Mouse (Mus musculus): ENCODE data around the gene Usp54. TPM values are rescaled to one million over a fixed set of nuclear protein-coding genes. Genes with fewer than 3 reads are reported as not detected.

Gene Usp54
- polyA plus RNA-seq, 1 experiment from 2014 or later: 8.5 TPM

DNA sequence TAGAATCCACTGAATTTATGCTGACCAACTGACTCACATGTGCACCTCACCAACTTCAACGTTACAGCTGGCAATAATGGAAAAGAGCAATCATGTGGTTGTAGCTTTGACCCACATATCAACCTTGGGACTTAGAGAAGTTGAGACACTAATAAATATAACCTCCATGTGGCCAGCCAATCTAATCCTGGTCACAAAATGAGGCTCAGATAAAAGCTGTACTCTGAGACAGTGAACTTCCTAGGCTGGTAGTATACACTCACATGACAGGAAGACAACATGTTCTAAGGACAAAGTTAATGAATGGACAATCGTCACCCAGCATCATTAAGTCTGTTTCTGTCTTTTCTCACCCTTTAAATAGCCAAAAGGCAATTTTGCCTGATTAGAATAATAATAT is 14.4 kb downstream of the Usp54 start:
- no peak for ATAC-seq (ENCODE audit: insufficient number of reproducible peaks, insufficient read depth, low FRiP score, low TSS enrichment, low read depth)
- WGBS: 83% methylated on average over 2 of the region's 2 CpGs
- H3K4me1 ChIP-seq: peaks cover 3% of the 10 kb centered on the region; the same call in 1 of the 2 replicates

DNA sequence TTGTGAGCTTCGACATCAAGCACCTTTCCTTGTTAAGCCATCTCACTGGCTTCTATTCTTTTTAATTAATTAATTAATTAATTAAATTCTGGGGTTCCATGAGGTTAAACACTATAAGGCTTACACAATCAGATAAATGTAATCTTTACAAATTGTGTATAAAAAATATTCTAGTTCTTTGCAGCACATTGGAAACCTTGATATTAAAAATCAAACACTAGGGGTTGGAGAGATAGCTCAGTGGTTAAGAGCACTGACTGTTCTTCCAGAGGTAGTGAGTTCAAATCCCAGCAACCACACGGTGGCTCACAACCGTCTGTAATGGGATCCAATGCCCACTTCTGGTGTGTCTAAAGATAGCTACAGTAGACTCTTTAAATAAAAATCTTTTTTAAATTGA is 18.0 kb downstream of the Usp54 start:
- 93% methylated on average over 3 of the region's 3 CpGs for WGBS
- Histone ChIP-seq H3K4me1 (peaks cover 3% of the 10 kb centered on the region; the same call in 1 of the 2 replicates), H3K4me3 (no peak overlapping the region), H3K27ac (no peak overlapping the region), H3K27me3 (no peaks in the 10 kb centered on the region), H3K9me3 (no peaks in the 10 kb centered on the region), H3K9ac (no peak overlapping the region), H3K36me3 (peaks cover 7% of the 10 kb centered on the region; the same call in 1 of the 2 replicates), H3K4me2 (no peak overlapping the region)
- ATAC-seq (ENCODE audit: insufficient number of reproducible peaks, insufficient read depth, low FRiP score, low TSS enrichment, low read depth): no peak

More for the DNA sequence above, 14.4 kb downstream of the Usp54 start:
- Histone ChIP-seq H3K9me3 (no peaks in the 10 kb centered on the region), H3K36me3 (no peaks in the 10 kb centered on the region), H3K4me3 (no peak overlapping the region), H3K27me3 (no peaks in the 10 kb centered on the region), H3K27ac (no peak overlapping the region), H3K4me2 (no peak overlapping the region), H3K9ac (no peak overlapping the region)

GRCm38 (mm10) chr14:20622412-20622811 is 18.5 kb downstream of the Usp54 start:
- WGBS: 59% methylated on average over 2 of the region's 2 CpGs
- Histone ChIP-seq H3K27me3 (no peaks in the 10 kb centered on the region), H3K4me3 (no peak overlapping the region), H3K36me3 (peaks cover 7% of the 10 kb centered on the region; the same call in 1 of the 2 replicates), H3K9ac (no peak overlapping the region), H3K27ac (no peak overlapping the region), H3K9me3 (no peaks in the 10 kb centered on the region), H3K4me2 (no peak overlapping the region), H3K4me1 (peaks cover 3% of the 10 kb centered on the region; the same call in 1 of the 2 replicates)
- no peak for ATAC-seq (ENCODE audit: insufficient number of reproducible peaks, insufficient read depth, low FRiP score, low TSS enrichment, low read depth)

GRCm38 (mm10) chr14:20621903-20622302 is 19.0 kb downstream of the Usp54 start:
- no peaks in the 10 kb centered on the region for H3K27me3 ChIP-seq
- peaks cover 3% of the 10 kb centered on the region; the same call in 1 of the 2 replicates for H3K4me1 ChIP-seq
- no peak overlapping the region for H3K4me2 ChIP-seq
- H3K9me3 ChIP-seq: no peaks in the 10 kb centered on the region
- H3K9ac ChIP-seq: no peak overlapping the region
- peaks cover 7% of the 10 kb centered on the region; the same call in 1 of the 2 replicates for H3K36me3 ChIP-seq
- no peak for ATAC-seq (ENCODE audit: insufficient number of reproducible peaks, insufficient read depth, low FRiP score, low TSS enrichment, low read depth)
- 86% methylated on average over 2 of the region's 2 CpGs for WGBS
- H3K27ac ChIP-seq: no peak overlapping the region
- H3K4me3 ChIP-seq: no peak overlapping the region

- no peaks in the 10 kb centered on the region for H3K9me3 ChIP-seq
- H3K27me3 ChIP-seq: no peaks in the 10 kb centered on the region
- H3K4me1 ChIP-seq: peaks cover 3% of the 10 kb centered on the region; the same call in 1 of the 2 replicates
- ATAC-seq (ENCODE audit: insufficient number of reproducible peaks, insufficient read depth, low FRiP score, low TSS enrichment, low read depth): no peak
- H3K36me3 ChIP-seq: peaks cover 7% of the 10 kb centered on the region; the same call in 1 of the 2 replicates
- H3K4me2 ChIP-seq: no peak overlapping the region
- H3K4me3 ChIP-seq: no peak overlapping the region
- no peak overlapping the region for H3K9ac ChIP-seq
- H3K27ac ChIP-seq: no peak overlapping the region
Observed at GRCm38 (mm10) chr14:20619131-20619530, 21.7 kb downstream of the Usp54 start.

DNA sequence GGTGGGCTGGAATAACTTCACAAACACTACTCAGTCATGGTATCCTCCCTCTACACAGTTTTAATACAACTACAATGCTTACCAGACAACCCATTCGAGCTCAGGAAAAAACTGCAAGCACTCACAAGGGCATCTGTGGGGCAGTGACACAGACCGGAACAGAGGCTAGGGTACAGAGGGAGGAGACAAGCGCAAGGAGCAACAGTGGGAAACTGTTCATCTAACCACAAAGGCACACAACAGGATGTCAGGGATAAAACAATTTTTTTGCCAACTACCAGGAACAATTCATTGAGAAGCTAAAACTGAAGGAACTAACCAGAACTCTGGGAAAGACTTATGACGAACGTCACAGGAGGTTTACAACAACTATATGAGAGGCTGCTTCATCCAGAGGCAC is 22.7 kb downstream of the Usp54 start:
- 69% methylated on average over 5 of the region's 5 CpGs for WGBS
- no peak overlapping the region for H3K9ac ChIP-seq
- H3K4me3 ChIP-seq: no peak overlapping the region
- H3K27ac ChIP-seq: no peak overlapping the region
- peaks cover 7% of the 10 kb centered on the region; the same call in 1 of the 2 replicates for H3K36me3 ChIP-seq
- no peaks in the 10 kb centered on the region for H3K9me3 ChIP-seq
- H3K4me1 ChIP-seq: peaks cover 3% of the 10 kb centered on the region; the same call in 1 of the 2 replicates
- H3K4me2 ChIP-seq: no peak overlapping the region
- no peaks in the 10 kb centered on the region for H3K27me3 ChIP-seq
- ATAC-seq (ENCODE audit: insufficient number of reproducible peaks, insufficient read depth, low FRiP score, low TSS enrichment, low read depth): no peak

GRCm38 (mm10) chr14:20616421-20616820 is 24.4 kb downstream of the Usp54 start:
- Histone ChIP-seq H3K27me3 (no peaks in the 10 kb centered on the region), H3K9me3 (no peaks in the 10 kb centered on the region), H3K36me3 (peaks cover 7% of the 10 kb centered on the region; the same call in 1 of the 2 replicates), H3K4me1 (no peaks in the 10 kb centered on the region), H3K9ac (no peak overlapping the region), H3K4me3 (no peak overlapping the region), H3K27ac (no peak overlapping the region), H3K4me2 (no peak overlapping the region)
- WGBS: 67% methylated on average over 2 of the region's 2 CpGs
- no peak for ATAC-seq (ENCODE audit: insufficient number of reproducible peaks, insufficient read depth, low FRiP score, low TSS enrichment, low read depth)

- no peak for ATAC-seq (ENCODE audit: insufficient number of reproducible peaks, insufficient read depth, low FRiP score, low TSS enrichment, low read depth)
Observed at GRCm38 (mm10) chr14:20615075-20615474, 25.8 kb downstream of the Usp54 start.

GRCm38 (mm10) chr14:20612820-20613219 is 28.0 kb downstream of the Usp54 start:
- WGBS: 97% methylated on average over 1 of the region's 1 CpGs
- Histone ChIP-seq H3K4me2 (no peak overlapping the region), H3K9ac (no peak overlapping the region), H3K4me1 (no peaks in the 10 kb centered on the region), H3K36me3 (no peaks in the 10 kb centered on the region), H3K27ac (no peak overlapping the region), H3K9me3 (no peaks in the 10 kb centered on the region), H3K4me3 (no peak overlapping the region), H3K27me3 (no peaks in the 10 kb centered on the region)
- ATAC-seq (ENCODE audit: insufficient number of reproducible peaks, insufficient read depth, low FRiP score, low TSS enrichment, low read depth): no peak

More at GRCm38 (mm10) chr14:20615075-20615474, 25.8 kb downstream of the Usp54 start:
- Histone ChIP-seq H3K27ac (no peak overlapping the region), H3K4me3 (no peak overlapping the region), H3K4me1 (no peaks in the 10 kb centered on the region), H3K4me2 (no peak overlapping the region), H3K9ac (no peak overlapping the region), H3K36me3 (peaks cover 2% of the 10 kb centered on the region; the same call in 1 of the 2 replicates), H3K27me3 (no peaks in the 10 kb centered on the region), H3K9me3 (no peaks in the 10 kb centered on the region)
- WGBS: 95% methylated on average over 2 of the region's 2 CpGs

GRCm38 (mm10) chr14:20610146-20610545 is 30.7 kb downstream of the Usp54 start:
- Histone ChIP-seq H3K36me3 (peaks cover 10% of the 10 kb centered on the region; the same call in 1 of the 2 replicates), H3K9me3 (no peaks in the 10 kb centered on the region), H3K9ac (no peak overlapping the region), H3K27ac (0 out of 2 replicates have a peak overlapping the region, but pooled peaks have one; percentile 18), H3K4me1 (no peaks in the 10 kb centered on the region), H3K4me2 (no peak overlapping the region), H3K4me3 (no peak overlapping the region), H3K27me3 (no peaks in the 10 kb centered on the region)
- 73% methylated on average over 4 of the region's 4 CpGs for WGBS
- ATAC-seq (ENCODE audit: insufficient number of reproducible peaks, insufficient read depth, low FRiP score, low TSS enrichment, low read depth): no peak

DNA sequence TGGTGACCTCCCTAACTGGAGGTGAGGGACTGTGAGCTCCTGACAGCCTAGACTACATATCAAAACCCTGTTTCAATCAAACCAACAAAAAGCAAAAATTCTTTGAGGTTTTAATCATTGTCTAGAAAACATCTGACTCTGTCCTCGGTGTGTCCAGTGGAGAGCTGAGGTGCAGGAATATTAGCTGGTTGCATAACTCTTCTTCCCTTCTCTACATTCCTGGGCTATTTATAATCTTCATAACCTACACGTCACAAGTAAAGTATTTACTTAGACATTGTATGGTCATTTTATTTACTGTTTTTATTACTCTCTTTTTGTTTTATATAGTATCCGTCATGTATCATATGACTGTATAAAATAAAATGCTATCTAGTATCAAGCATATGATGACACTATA is 31.3 kb downstream of the Usp54 start:
- no peak overlapping the region for H3K4me2 ChIP-seq
- no peak for ATAC-seq (ENCODE audit: insufficient number of reproducible peaks, insufficient read depth, low FRiP score, low TSS enrichment, low read depth)
- 81% methylated on average over 3 of the region's 3 CpGs for WGBS

DNA sequence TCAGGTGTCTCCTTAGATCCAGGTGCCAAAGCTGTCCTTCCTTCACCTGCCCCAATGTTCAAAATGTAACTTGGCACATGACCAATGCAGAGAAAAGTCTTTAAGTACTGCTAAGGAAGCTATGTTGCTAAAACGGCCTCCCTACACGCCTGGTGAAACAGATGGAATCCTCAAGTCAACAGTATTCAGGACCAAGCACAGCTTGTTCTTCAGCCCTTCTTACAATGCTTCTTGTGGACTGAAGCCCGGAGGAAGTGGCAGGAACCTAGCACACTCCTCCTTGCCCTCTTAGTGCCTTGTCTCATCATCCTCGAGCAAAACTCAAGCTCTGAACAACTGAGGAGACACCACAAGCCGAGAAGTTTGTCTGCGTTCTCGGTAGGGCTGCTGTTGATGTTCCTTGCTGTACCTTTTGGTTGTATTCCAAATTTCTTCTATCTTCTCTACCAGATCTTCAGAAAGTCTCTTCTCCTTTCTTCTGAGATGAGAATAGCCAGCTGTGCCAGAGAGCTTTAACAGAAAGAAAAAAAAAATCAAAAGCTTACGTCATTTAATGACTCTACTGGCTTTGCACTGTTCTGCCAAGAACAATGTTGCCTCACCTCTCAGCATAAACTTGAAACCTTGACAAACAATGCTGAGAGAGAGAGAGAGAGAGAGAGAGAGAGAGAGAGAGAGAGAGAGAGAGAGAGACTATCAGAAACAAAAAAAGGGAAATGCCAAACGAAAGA is 33.3 kb downstream of the Usp54 start:
- no peak overlapping the region for H3K9ac ChIP-seq
- H3K4me1 ChIP-seq: no peaks in the 10 kb centered on the region
- ATAC-seq (ENCODE audit: insufficient number of reproducible peaks, insufficient read depth, low FRiP score, low TSS enrichment, low read depth): no peak
- H3K27me3 ChIP-seq: no peaks in the 10 kb centered on the region
- H3K4me3 ChIP-seq: no peak overlapping the region
- H3K4me2 ChIP-seq: no peak overlapping the region
- H3K36me3 ChIP-seq: peaks cover 16% of the 10 kb centered on the region; the same call in 1 of the 2 replicates
- WGBS: 80% methylated on average over 9 of the region's 9 CpGs
- no peaks in the 10 kb centered on the region for H3K9me3 ChIP-seq
- no peak overlapping the region for H3K27ac ChIP-seq

More for the DNA sequence above, 31.3 kb downstream of the Usp54 start:
- Histone ChIP-seq H3K4me3 (no peak overlapping the region), H3K27me3 (no peaks in the 10 kb centered on the region), H3K36me3 (peaks cover 10% of the 10 kb centered on the region; the same call in 1 of the 2 replicates), H3K9ac (no peak overlapping the region), H3K9me3 (no peaks in the 10 kb centered on the region), H3K4me1 (no peaks in the 10 kb centered on the region), H3K27ac (no peak overlapping the region)

Data from embryonic facial prominence, embryonic 13.5 days (tissue).